Mouse (Mus musculus): ENCODE measurements around the gene Cog6. TPM values are rescaled to one million over a fixed set of nuclear protein-coding genes. Genes with fewer than 3 reads are reported as not detected.

The Cog6 gene
- polyA plus RNA-seq, 1 experiment from 2014 or later = 59.0 TPM

GRCm38 (mm10) chr3:52954656-52955055 lies 62.4 kb downstream of the Cog6 start:
- Histone ChIP-seq H3K27me3 (ENCODE audit: control insufficient read depth, insufficient read depth, low read length) (no peaks in the 10 kb centered on the region), H3K36me3 (ENCODE audit: control insufficient read depth, insufficient read depth, low read length) (no peaks in the 10 kb centered on the region), H3K4me3 (ENCODE audit: low read depth, low read length) (no peak overlapping the region), H3K9ac (ENCODE audit: low read depth, low read length) (no peak overlapping the region), H3K27ac (ENCODE audit: low read depth, low read length) (peak overlapping the region; percentile 77; the same call in 1 of the 2 replicates), H3K9me3 (replicated peaks; ENCODE audit: control insufficient read depth, low read length) (no peaks in the 10 kb centered on the region), H3K4me2 (no peak overlapping the region), H3K4me1 (ENCODE audit: control insufficient read depth, insufficient read depth, low read length) (peaks cover 16% of the 10 kb centered on the region)
- ATAC-seq (replicated peaks; ENCODE audit: insufficient number of reproducible peaks, low FRiP score, low TSS enrichment) = no peak
- 76% methylated on average over 9 of the region's 9 CpGs for whole genome bisulfite sequencing (ENCODE audit: insufficient replicate concordance)

- Histone ChIP-seq H3K27me3 (ENCODE audit: control insufficient read depth, insufficient read depth, low read length) (no peaks in the 10 kb centered on the region), H3K36me3 (ENCODE audit: control insufficient read depth, insufficient read depth, low read length) (no peaks in the 10 kb centered on the region), H3K9ac (ENCODE audit: low read depth, low read length) (no peak overlapping the region), H3K27ac (ENCODE audit: low read depth, low read length) (no peak overlapping the region), H3K4me3 (ENCODE audit: low read depth, low read length) (no peak overlapping the region), H3K4me2 (no peak overlapping the region), H3K9me3 (replicated peaks; ENCODE audit: control insufficient read depth, low read length) (no peaks in the 10 kb centered on the region), H3K4me1 (ENCODE audit: control insufficient read depth, insufficient read depth, low read length) (peaks cover 16% of the 10 kb centered on the region)
- no peak for ATAC-seq (replicated peaks; ENCODE audit: insufficient number of reproducible peaks, low FRiP score, low TSS enrichment)
- 55% methylated on average over 1 of the region's 1 CpGs for WGBS (ENCODE audit: insufficient replicate concordance)
These were observed 63.2 kb downstream of the Cog6 start for GRCm38 (mm10) chr3:52953831-52954230.

- Histone ChIP-seq H3K27ac (ENCODE audit: low read depth, low read length) (no peak overlapping the region), H3K4me3 (ENCODE audit: low read depth, low read length) (no peak overlapping the region), H3K36me3 (ENCODE audit: control insufficient read depth, insufficient read depth, low read length) (no peaks in the 10 kb centered on the region), H3K9me3 (replicated peaks; ENCODE audit: control insufficient read depth, low read length) (no peaks in the 10 kb centered on the region), H3K4me2 (no peak overlapping the region), H3K27me3 (ENCODE audit: control insufficient read depth, insufficient read depth, low read length) (no peaks in the 10 kb centered on the region), H3K4me1 (ENCODE audit: control insufficient read depth, insufficient read depth, low read length) (peaks cover 3% of the 10 kb centered on the region; the same call in 1 of the 2 replicates), H3K9ac (ENCODE audit: low read depth, low read length) (no peak overlapping the region)
- no peak for ATAC-seq (replicated peaks; ENCODE audit: insufficient number of reproducible peaks, low FRiP score, low TSS enrichment)
- WGBS (ENCODE audit: insufficient replicate concordance) = 78% methylated on average over 5 of the region's 5 CpGs
These were observed 68.2 kb downstream of the Cog6 start for GRCm38 (mm10) chr3:52948824-52949223.

GRCm38 (mm10) chr3:52947444-52947843 lies 69.6 kb downstream of the Cog6 start:
- no peak overlapping the region for H3K27ac ChIP-seq (ENCODE audit: low read depth, low read length)
- 87% methylated on average over 5 of the region's 5 CpGs for WGBS (ENCODE audit: insufficient replicate concordance)
- no peaks in the 10 kb centered on the region for H3K36me3 ChIP-seq (ENCODE audit: control insufficient read depth, insufficient read depth, low read length)
- H3K4me1 ChIP-seq (ENCODE audit: control insufficient read depth, insufficient read depth, low read length) = peaks cover 6% of the 10 kb centered on the region; the same call in 1 of the 2 replicates
- ATAC-seq (replicated peaks; ENCODE audit: insufficient number of reproducible peaks, low FRiP score, low TSS enrichment) = no peak
- no peak overlapping the region for H3K4me3 ChIP-seq (ENCODE audit: low read depth, low read length)
- H3K27me3 ChIP-seq (ENCODE audit: control insufficient read depth, insufficient read depth, low read length) = no peaks in the 10 kb centered on the region
- no peaks in the 10 kb centered on the region for H3K9me3 ChIP-seq (replicated peaks; ENCODE audit: control insufficient read depth, low read length)
- no peak overlapping the region for H3K4me2 ChIP-seq
- H3K9ac ChIP-seq (ENCODE audit: low read depth, low read length) = no peak overlapping the region

- WGBS (ENCODE audit: insufficient replicate concordance) = 26% methylated on average over 10 of the region's 10 CpGs
- no peaks in the 10 kb centered on the region for H3K36me3 ChIP-seq (ENCODE audit: control insufficient read depth, insufficient read depth, low read length)
- H3K4me2 ChIP-seq = peak overlapping the region; percentile 31
- H3K4me1 ChIP-seq (ENCODE audit: control insufficient read depth, insufficient read depth, low read length) = peaks cover 17% of the 10 kb centered on the region
- H3K4me3 ChIP-seq (ENCODE audit: low read depth, low read length) = no peak overlapping the region
- no peak overlapping the region for H3K9ac ChIP-seq (ENCODE audit: low read depth, low read length)
- no peaks in the 10 kb centered on the region for H3K27me3 ChIP-seq (ENCODE audit: control insufficient read depth, insufficient read depth, low read length)
- ATAC-seq (replicated peaks; ENCODE audit: insufficient number of reproducible peaks, low FRiP score, low TSS enrichment) = peak; percentile 68; the same call in 1 of the 2 replicates
- no peaks in the 10 kb centered on the region for H3K9me3 ChIP-seq (replicated peaks; ENCODE audit: control insufficient read depth, low read length)
- H3K27ac ChIP-seq (ENCODE audit: low read depth, low read length) = peak overlapping the region; percentile 70
These were observed 76.1 kb downstream of the Cog6 start for GRCm38 (mm10) chr3:52940832-52941468.

- Histone ChIP-seq H3K36me3 (ENCODE audit: control insufficient read depth, insufficient read depth, low read length) (no peaks in the 10 kb centered on the region), H3K4me2 (no peak overlapping the region), H3K4me3 (ENCODE audit: low read depth, low read length) (no peak overlapping the region), H3K4me1 (ENCODE audit: control insufficient read depth, insufficient read depth, low read length) (peaks cover 17% of the 10 kb centered on the region), H3K9ac (ENCODE audit: low read depth, low read length) (no peak overlapping the region), H3K27me3 (ENCODE audit: control insufficient read depth, insufficient read depth, low read length) (no peaks in the 10 kb centered on the region), H3K9me3 (replicated peaks; ENCODE audit: control insufficient read depth, low read length) (no peaks in the 10 kb centered on the region), H3K27ac (ENCODE audit: low read depth, low read length) (no peak overlapping the region)
- 65% methylated on average over 5 of the region's 5 CpGs for WGBS (ENCODE audit: insufficient replicate concordance)
- no peak for ATAC-seq (replicated peaks; ENCODE audit: insufficient number of reproducible peaks, low FRiP score, low TSS enrichment)
These were observed 78.6 kb downstream of the Cog6 start for GRCm38 (mm10) chr3:52938398-52938797.

- peaks cover 16% of the 10 kb centered on the region for H3K4me1 ChIP-seq (ENCODE audit: control insufficient read depth, insufficient read depth, low read length)
- ATAC-seq (replicated peaks; ENCODE audit: insufficient number of reproducible peaks, low FRiP score, low TSS enrichment) = no peak
- no peak overlapping the region for H3K4me2 ChIP-seq
- H3K9me3 ChIP-seq (replicated peaks; ENCODE audit: control insufficient read depth, low read length) = no peaks in the 10 kb centered on the region
- peak overlapping the region; percentile 31; the same call in 1 of the 2 replicates for H3K27ac ChIP-seq (ENCODE audit: low read depth, low read length)
- WGBS (ENCODE audit: insufficient replicate concordance) = 64% methylated on average over 6 of the region's 6 CpGs
- no peaks in the 10 kb centered on the region for H3K27me3 ChIP-seq (ENCODE audit: control insufficient read depth, insufficient read depth, low read length)
- H3K36me3 ChIP-seq (ENCODE audit: control insufficient read depth, insufficient read depth, low read length) = no peaks in the 10 kb centered on the region
- H3K4me3 ChIP-seq (ENCODE audit: low read depth, low read length) = no peak overlapping the region
- no peak overlapping the region for H3K9ac ChIP-seq (ENCODE audit: low read depth, low read length)
These were observed 79.2 kb downstream of the Cog6 start for GRCm38 (mm10) chr3:52937739-52938306.

GRCm38 (mm10) chr3:52931956-52932355 lies 85.1 kb downstream of the Cog6 start:
- H3K9me3 ChIP-seq (replicated peaks; ENCODE audit: control insufficient read depth, low read length) = no peaks in the 10 kb centered on the region
- H3K27ac ChIP-seq (ENCODE audit: low read depth, low read length) = no peak overlapping the region
- no peak overlapping the region for H3K4me2 ChIP-seq
- no peaks in the 10 kb centered on the region for H3K36me3 ChIP-seq (ENCODE audit: control insufficient read depth, insufficient read depth, low read length)
- no peak overlapping the region for H3K4me3 ChIP-seq (ENCODE audit: low read depth, low read length)
- no peak for ATAC-seq (replicated peaks; ENCODE audit: insufficient number of reproducible peaks, low FRiP score, low TSS enrichment)
- no peaks in the 10 kb centered on the region for H3K27me3 ChIP-seq (ENCODE audit: control insufficient read depth, insufficient read depth, low read length)
- no peak overlapping the region for H3K9ac ChIP-seq (ENCODE audit: low read depth, low read length)
- no peaks in the 10 kb centered on the region for H3K4me1 ChIP-seq (ENCODE audit: control insufficient read depth, insufficient read depth, low read length)
- WGBS (ENCODE audit: insufficient replicate concordance) = 76% methylated on average over 2 of the region's 2 CpGs
